Mouse (Mus musculus) hindbrain, embryonic 15.5 days (tissue): ENCODE results near the gene Epb41l4b. TPM values are rescaled to one million over a fixed set of nuclear protein-coding genes. Genes with fewer than 3 reads are reported as not detected.

Experiments used
- ATAC-seq: fragments of 200-750 bp; cut with Nextera tagmentation; 2 replicates; pipeline ENCODE4 v1.8.0; 2017; ENCODE audit warnings: low read depth, moderate number of reproducible peaks, moderate TSS enrichment; ENCODE audit not compliant: low FRiP score
- H3K27ac ChIP-seq: fragments of 300-500 bp; sonication (generic); replicated peaks from 2 replicates; pipeline ENCODE4 v1.5.1; 2015; ENCODE audit warnings: mild to moderate bottlenecking, inconsistent platforms
- H3K27me3 ChIP-seq: fragments of 300-500 bp; sonication (generic); 2 replicates; pipeline ENCODE4 v1.6.1; 2015; ENCODE audit warnings: control low read depth, inconsistent platforms
- H3K36me3 ChIP-seq: fragments of 300-500 bp; sonication (generic); 2 replicates; pipeline ENCODE4 v1.6.1; 2015; ENCODE audit warnings: control low read depth, inconsistent platforms
- H3K4me1 ChIP-seq: fragments of 300-500 bp; sonication (generic); replicated peaks from 2 replicates; pipeline ENCODE4 v1.6.1; 2015; ENCODE audit warnings: control low read depth, inconsistent platforms
- H3K4me2 ChIP-seq: fragments of 300-500 bp; sonication (generic); 2 replicates; pipeline ENCODE4 v1.6.1; 2015; ENCODE audit warnings: moderate library complexity, mild to moderate bottlenecking, inconsistent platforms
- H3K4me3 ChIP-seq: fragments of 300-500 bp; sonication (generic); 2 replicates; pipeline ENCODE4 v1.5.1; 2015; ENCODE audit warnings: mild to moderate bottlenecking, inconsistent platforms
- H3K9ac ChIP-seq: fragments of 300-500 bp; sonication (generic); 2 replicates; pipeline ENCODE4 v1.6.1; 2015; ENCODE audit warnings: inconsistent platforms
- H3K9me3 ChIP-seq: fragments of 300-500 bp; sonication (generic); 2 replicates; pipeline ENCODE4 v1.6.1; 2016; ENCODE audit warnings: control low read depth, inconsistent platforms
- WGBS: fragments of 180-500 bp; shearing (Covaris S2); methylation state at CpG from one replicate; pipeline ENCODE4 v1.1.7; 2015; 5-methylcytosine and 5-hydroxymethylcytosine counted together
- polyA plus RNA-seq: library from polyadenylated mRNA; unstranded; fragments of >200 nt; fragmentation: Nextera tagmentation; extraction: Ambion mirVana; gene quantifications from 2 replicates; pipeline ENCODE4 v1.2.1, GENCODE M21; 2015

The Epb41l4b gene
- polyA plus RNA-seq, result 3.3 and 3.5 TPM in 2 replicates

DNA sequence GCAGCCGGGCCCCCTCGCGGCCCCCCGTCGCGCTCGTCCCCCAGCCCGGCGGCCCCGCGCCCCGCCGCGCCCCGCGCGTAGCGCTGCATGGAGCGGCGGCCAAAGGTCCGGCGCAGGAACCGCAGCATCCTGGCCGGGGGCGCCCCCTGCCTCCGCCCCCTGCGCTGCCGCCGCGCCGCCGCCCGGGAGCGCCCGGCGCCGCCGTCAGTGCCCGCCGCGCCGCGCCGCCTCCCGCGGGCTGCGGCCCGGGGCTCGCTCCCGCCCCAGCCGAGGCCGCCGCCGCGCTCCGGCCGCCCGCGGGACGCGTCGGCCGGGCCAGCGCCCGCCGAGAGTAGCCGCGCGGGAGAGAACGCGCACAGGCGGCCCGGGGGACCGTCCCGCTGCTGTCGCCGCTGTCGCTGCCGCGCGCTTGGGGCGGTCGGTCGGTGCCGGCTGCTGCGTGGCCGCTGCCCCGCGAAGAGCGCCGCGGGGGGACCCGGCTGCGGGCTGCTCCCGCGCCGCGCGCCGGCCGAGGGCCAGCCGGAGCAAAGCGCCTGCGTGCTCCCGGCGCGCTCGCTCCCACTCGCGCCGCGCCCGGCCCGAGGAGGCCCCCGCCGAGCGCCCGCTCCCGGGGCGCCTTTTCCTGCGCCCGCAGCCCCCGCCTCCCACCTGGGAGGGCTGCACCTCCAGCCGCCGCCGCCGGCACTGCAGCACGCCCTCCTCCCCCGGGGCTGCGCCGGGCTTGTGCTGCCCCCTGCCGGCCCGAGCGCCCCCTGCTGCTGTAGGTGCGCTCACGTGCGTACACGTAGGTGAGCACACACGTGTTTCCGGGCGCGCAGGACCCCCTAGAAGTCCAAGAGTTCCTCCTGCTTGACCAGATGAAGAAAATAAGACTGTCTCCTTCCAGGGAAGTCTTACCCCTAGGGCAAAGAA, at the start of gene Epb41l4b:
Gene Epb41l4b, minus strand, starts transcription at position 412 of the 912 bp plus-strand sequence.
- peak within 1 kb of the TSS; percentile 56 for H3K9ac ChIP-seq
- WGBS, result under 1% methylated on average over 88 of the region's 142 CpGs
- H3K4me3 ChIP-seq, result peak within 1 kb of the TSS; percentile 69
- H3K4me2 ChIP-seq, result peak within 1 kb of the TSS; percentile 75
- H3K9me3 ChIP-seq, result no peaks in the 10 kb centered on the region
- peak within 1 kb of the TSS; percentile 69 for H3K27ac ChIP-seq
- peak; percentile 87 for ATAC-seq
- H3K4me1 ChIP-seq, result peaks cover 41% of the 10 kb centered on the region
- no peaks in the 10 kb centered on the region for H3K27me3 ChIP-seq
- H3K36me3 ChIP-seq, result no peaks in the 10 kb centered on the region

DNA sequence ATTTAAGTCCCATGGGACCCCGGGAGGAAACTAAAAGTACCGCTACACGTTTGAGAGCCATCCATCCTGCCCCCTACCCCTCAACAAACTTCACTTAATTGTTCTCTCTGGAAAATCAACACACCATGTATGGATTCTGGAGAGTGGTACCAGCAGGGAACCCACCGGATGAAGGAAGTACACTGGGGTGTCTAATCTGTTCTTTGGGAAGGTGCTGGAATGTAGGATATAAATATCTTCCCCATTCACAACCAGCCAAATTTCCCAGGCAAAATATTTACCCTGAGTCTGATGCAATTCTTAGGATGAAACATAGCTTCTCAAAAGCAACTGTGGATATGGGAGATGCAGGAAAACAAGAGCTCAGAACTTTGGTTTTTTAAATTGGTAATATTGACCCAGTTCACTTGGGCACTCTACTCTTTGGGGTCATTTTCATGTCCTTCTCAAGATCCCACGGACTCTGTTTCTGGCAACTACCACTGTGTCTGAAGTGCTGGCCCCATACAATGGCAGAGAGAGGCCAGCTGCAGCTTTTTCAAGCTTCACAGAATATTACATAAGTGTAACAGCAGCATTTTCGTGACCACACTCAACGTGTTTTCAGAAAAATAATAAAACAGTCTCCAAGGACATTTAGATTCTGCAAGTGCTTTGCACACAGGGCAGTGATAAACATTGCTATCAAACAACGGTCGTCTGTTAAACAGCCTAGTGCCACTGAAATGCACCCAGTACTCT, 48.5 kb upstream of the Epb41l4b start:
- Histone ChIP-seq H3K36me3 (0 out of 2 replicates have a peak, but pooled peaks cover 4% of the 10 kb centered on the region), H3K27me3 (no peaks in the 10 kb centered on the region), H3K9ac (no peak overlapping the region), H3K4me1 (no peaks in the 10 kb centered on the region), H3K9me3 (no peaks in the 10 kb centered on the region), H3K4me3 (no peak overlapping the region), H3K4me2 (no peak overlapping the region), H3K27ac (no peak overlapping the region)
- ATAC-seq, result no peak
- 73% methylated on average over 9 of the region's 9 CpGs for WGBS

DNA sequence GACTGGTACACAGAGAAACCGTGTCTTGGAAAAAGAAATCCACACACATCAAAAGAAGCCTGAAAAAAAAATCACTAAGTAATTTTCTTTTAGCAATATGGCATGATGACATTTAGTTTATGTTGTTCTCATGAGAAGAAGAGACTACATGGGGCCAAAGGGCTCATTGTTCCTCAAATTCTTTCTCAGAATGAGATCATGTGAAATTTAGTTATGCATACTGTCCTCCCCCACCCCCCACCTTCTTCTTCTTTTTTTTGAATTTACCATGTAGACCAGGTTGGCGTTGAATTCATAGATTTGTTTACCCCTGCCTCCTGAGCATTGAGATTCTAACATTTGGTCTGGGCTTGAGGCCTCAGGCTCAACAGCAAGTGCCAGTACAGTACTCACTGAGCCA, 46.6 kb upstream of the Epb41l4b start:
- ATAC-seq, result no peak
- Histone ChIP-seq H3K27ac (no peak overlapping the region), H3K9ac (no peak overlapping the region), H3K4me1 (no peaks in the 10 kb centered on the region), H3K9me3 (no peaks in the 10 kb centered on the region), H3K4me3 (no peak overlapping the region), H3K4me2 (no peak overlapping the region), H3K27me3 (no peaks in the 10 kb centered on the region), H3K36me3 (no peaks in the 10 kb centered on the region)
- 90% methylated on average over 2 of the region's 2 CpGs for WGBS

DNA sequence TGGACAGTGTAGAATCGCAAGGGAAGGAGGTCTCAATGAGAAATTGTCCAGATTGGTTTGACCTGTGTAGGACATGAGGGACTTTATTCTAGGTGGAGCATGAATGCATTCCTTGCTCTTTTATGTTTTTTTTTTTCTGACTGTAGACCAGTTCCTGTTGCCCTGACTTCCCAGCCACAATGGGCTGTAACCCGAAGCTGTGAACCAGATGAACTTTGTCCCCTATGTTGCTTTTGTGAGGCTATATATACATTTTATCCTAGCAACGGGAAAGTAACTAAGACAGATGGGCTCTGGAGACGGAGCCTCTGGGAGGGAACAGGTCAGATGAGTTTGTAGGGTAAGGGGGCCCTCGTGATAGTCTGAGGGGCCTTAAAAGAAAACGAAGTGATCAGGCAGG, 42.8 kb upstream of the Epb41l4b start:
- Histone ChIP-seq H3K9ac (no peak overlapping the region), H3K27me3 (no peaks in the 10 kb centered on the region), H3K27ac (no peak overlapping the region), H3K4me1 (no peaks in the 10 kb centered on the region), H3K4me2 (no peak overlapping the region), H3K36me3 (no peaks in the 10 kb centered on the region), H3K9me3 (no peaks in the 10 kb centered on the region), H3K4me3 (no peak overlapping the region)
- no peak for ATAC-seq
- WGBS, result 17% methylated on average over 6 of the region's 6 CpGs

DNA sequence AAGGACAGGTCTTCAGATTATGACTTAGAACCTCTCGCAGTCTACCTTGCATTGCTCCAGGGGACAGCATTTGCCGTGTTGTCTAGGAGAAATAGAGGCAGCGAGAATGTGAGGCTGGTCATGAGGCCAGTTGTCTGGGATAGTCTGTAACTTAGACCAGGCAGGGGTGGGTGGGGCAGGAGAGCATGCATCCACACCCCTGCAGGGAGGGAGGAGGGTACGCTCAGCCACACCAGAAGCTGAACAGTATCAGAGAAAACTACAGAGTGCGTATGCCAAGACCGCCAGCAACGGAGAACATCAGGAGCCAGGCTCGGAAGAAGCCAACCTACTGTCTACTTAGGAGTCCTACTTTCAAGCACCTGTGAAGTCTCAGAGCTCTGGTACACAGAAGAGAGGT, 42.2 kb upstream of the Epb41l4b start:
- H3K9me3 ChIP-seq, result no peaks in the 10 kb centered on the region
- H3K27me3 ChIP-seq, result no peaks in the 10 kb centered on the region
- no peaks in the 10 kb centered on the region for H3K4me1 ChIP-seq
- ATAC-seq, result no peak
- H3K4me2 ChIP-seq, result no peak overlapping the region
- no peaks in the 10 kb centered on the region for H3K36me3 ChIP-seq
- no peak overlapping the region for H3K27ac ChIP-seq
- 87% methylated on average over 8 of the region's 8 CpGs for WGBS
- H3K4me3 ChIP-seq, result no peak overlapping the region
- H3K9ac ChIP-seq, result no peak overlapping the region

DNA sequence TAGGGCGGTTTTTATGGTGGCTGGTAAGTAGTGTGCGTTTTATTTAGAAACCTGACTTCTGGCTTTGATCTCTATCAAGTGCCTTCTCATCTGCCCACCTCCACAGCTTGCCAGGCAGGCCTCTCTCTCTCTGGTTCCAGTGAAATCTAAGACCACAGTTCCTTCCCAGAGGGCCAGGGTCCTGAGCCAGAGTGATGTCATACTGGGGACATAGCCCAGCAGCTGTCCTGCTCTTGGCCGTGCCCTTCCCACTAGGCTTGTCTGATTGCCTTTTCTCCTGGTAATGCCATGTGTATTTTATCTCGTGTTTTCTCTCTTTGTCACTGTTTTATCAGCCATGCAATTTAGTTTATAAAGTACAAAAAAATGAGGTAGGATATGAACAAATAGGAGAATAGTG, 40.3 kb upstream of the Epb41l4b start:
- no peak overlapping the region for H3K27ac ChIP-seq
- ATAC-seq, result no peak
- 77% methylated on average over 4 of the region's 4 CpGs for WGBS
- no peak overlapping the region for H3K4me2 ChIP-seq
- H3K9ac ChIP-seq, result no peak overlapping the region
- H3K4me3 ChIP-seq, result no peak overlapping the region
- no peaks in the 10 kb centered on the region for H3K36me3 ChIP-seq
- H3K4me1 ChIP-seq, result no peaks in the 10 kb centered on the region
- H3K9me3 ChIP-seq, result no peaks in the 10 kb centered on the region
- no peaks in the 10 kb centered on the region for H3K27me3 ChIP-seq

DNA sequence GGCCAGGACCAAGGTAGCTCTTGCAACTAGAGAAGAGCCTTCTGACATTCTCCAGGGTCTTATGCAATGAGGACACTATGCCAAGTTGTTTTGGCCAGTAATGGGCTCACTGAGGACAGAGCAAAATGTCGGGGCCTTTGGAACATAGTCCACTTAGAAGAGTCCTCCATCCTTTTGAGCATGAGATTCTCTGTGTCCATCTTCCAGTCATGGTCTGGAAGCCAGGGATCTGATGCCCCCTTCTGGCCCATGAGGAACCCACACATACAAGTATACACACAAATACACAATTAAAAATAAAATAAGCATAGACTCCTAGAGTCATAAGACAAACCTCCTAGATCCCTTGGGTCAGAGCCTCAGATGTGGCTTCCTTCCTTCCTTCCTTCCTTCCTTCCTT, 38.3 kb upstream of the Epb41l4b start:
- Histone ChIP-seq H3K27ac (no peak overlapping the region), H3K27me3 (no peaks in the 10 kb centered on the region), H3K9ac (no peak overlapping the region), H3K4me3 (no peak overlapping the region), H3K9me3 (no peaks in the 10 kb centered on the region), H3K36me3 (no peaks in the 10 kb centered on the region), H3K4me2 (no peak overlapping the region), H3K4me1 (no peaks in the 10 kb centered on the region)
- no peak for ATAC-seq
- WGBS, result 72% methylated on average over 1 of the region's 1 CpGs

DNA sequence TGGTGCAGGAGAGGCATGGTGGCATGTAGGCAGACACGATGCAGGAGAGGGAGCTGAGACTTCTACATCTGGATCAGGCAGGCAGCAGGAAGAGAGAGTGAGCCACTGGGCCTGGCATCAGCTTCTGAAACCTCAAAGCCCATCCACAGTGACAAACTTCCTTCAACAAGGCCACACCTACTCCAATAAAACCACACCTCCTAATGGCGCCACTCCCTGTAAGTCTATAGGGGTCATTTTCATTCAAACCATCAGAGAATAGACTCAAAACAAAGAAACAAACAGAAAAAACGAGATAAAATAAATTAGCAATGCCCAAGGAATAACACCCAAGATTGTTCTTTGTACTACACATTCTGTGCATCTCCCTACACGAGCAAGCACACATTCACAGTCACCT, 35.6 kb upstream of the Epb41l4b start:
- H3K27me3 ChIP-seq, result no peaks in the 10 kb centered on the region
- no peak overlapping the region for H3K9ac ChIP-seq
- H3K4me1 ChIP-seq, result no peaks in the 10 kb centered on the region
- no peak overlapping the region for H3K27ac ChIP-seq
- no peaks in the 10 kb centered on the region for H3K9me3 ChIP-seq
- no peak for ATAC-seq
- H3K4me2 ChIP-seq, result no peak overlapping the region
- H3K36me3 ChIP-seq, result no peaks in the 10 kb centered on the region
- 77% methylated on average over 4 of the region's 4 CpGs for WGBS
- no peak overlapping the region for H3K4me3 ChIP-seq

DNA sequence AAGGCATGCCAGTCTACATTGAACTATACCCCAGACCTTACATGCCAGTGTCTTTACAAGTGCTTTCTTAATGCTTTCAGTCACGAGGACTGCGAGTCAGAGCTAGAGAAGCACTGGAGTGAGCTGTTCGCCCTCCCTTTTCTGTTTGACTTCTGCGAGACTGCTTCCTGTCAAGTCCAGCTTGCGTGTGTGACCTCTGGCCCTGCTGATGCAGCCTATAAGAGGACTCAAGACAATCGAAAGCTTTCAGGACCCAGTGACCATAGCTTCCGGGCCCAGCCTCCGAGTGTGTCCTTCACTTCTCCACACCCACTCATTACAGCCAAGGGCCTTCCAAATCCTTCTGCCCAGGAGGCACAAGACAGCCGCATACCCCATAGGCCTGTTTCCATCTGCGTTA, 32.1 kb upstream of the Epb41l4b start:
- H3K4me2 ChIP-seq, result no peak overlapping the region
- no peaks in the 10 kb centered on the region for H3K4me1 ChIP-seq
- no peaks in the 10 kb centered on the region for H3K36me3 ChIP-seq
- H3K9ac ChIP-seq, result no peak overlapping the region
- no peak overlapping the region for H3K27ac ChIP-seq
- H3K4me3 ChIP-seq, result no peak overlapping the region
- 66% methylated on average over 10 of the region's 10 CpGs for WGBS
- no peak for ATAC-seq
- no peaks in the 10 kb centered on the region for H3K9me3 ChIP-seq
- no peaks in the 10 kb centered on the region for H3K27me3 ChIP-seq

DNA sequence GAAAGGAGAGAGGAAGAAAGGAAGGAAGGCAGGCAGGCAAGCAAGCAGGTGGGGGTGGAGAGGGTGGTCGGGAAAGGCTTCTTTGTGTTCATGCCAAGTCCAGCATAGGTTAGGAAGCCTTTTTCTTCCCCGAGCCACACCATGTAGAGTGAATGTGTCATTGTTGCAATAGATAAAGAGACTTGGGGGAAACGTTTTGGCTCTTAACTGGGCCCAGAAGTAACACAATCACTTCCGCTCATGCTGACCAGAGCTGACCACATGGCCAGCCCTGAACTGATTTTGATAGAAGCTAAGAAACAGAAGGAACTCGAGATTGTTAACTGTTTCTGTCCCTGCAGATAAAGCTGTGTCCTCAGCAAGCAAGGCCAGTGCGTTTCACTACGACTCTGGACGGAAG, 29.6 kb upstream of the Epb41l4b start:
- no peak for ATAC-seq
- no peaks in the 10 kb centered on the region for H3K4me1 ChIP-seq

DNA sequence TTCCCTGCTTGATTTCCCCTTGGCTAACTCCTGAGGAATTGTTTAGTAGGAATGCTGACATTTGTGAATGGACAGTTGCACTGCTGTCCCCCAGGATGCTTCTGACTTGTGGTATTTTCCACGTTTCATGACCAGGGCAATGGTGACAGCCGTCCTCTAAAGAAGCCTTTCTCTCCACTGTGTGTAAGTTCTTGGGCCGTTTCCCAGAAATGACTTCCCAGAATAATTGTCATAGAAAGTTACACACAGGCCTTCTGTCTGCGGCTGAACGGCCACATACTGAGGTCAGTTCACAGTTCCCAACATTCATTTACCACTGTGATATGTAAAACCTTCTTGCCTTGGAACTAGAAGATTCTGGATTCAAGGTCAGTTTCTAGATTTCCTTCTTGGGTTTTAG, 28.6 kb upstream of the Epb41l4b start:
- Histone ChIP-seq H3K4me3 (no peak overlapping the region), H3K27ac (no peak overlapping the region), H3K27me3 (no peaks in the 10 kb centered on the region), H3K9me3 (no peaks in the 10 kb centered on the region), H3K4me1 (no peaks in the 10 kb centered on the region), H3K36me3 (no peaks in the 10 kb centered on the region), H3K4me2 (no peak overlapping the region), H3K9ac (no peak overlapping the region)
- ATAC-seq, result no peak; the same call in 1 of the 2 replicates
- WGBS, result 50% methylated on average over 5 of the region's 5 CpGs

More for the DNA sequence above, 29.6 kb upstream of the Epb41l4b start:
- Histone ChIP-seq H3K9me3 (no peaks in the 10 kb centered on the region), H3K9ac (no peak overlapping the region), H3K36me3 (no peaks in the 10 kb centered on the region), H3K27me3 (no peaks in the 10 kb centered on the region), H3K4me2 (no peak overlapping the region), H3K4me3 (no peak overlapping the region), H3K27ac (no peak overlapping the region)
- 57% methylated on average over 8 of the region's 8 CpGs for WGBS

DNA sequence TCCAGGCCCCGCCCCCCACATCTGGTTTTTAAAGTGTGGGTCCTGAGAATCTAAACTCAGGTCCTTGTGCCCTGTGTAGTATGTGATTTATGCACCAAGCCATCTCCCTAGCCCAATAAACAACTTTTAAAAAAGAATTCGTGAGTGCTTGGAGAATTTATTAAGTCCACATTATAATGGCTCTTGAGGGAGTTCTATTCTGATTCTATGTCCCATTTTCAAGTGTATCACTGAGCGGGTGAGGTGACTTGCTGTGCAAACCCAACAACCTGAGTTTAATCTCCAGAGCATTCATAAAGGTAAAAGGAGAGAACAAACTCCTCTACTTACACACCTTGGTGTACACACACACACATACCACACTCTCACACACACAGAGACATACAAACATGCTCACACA, 25.4 kb upstream of the Epb41l4b start:
- ATAC-seq, result no peak
- H3K4me2 ChIP-seq, result no peak overlapping the region
- no peaks in the 10 kb centered on the region for H3K9me3 ChIP-seq
- no peak overlapping the region for H3K9ac ChIP-seq
- H3K4me3 ChIP-seq, result no peak overlapping the region
- H3K27ac ChIP-seq, result no peak overlapping the region
- no peaks in the 10 kb centered on the region for H3K36me3 ChIP-seq
- H3K4me1 ChIP-seq, result no peaks in the 10 kb centered on the region
- 82% methylated on average over 3 of the region's 3 CpGs for WGBS
- H3K27me3 ChIP-seq, result no peaks in the 10 kb centered on the region
